Comparison of ENCODE assay signal across 9 mouse cellular contexts in the genomic region with DNA sequence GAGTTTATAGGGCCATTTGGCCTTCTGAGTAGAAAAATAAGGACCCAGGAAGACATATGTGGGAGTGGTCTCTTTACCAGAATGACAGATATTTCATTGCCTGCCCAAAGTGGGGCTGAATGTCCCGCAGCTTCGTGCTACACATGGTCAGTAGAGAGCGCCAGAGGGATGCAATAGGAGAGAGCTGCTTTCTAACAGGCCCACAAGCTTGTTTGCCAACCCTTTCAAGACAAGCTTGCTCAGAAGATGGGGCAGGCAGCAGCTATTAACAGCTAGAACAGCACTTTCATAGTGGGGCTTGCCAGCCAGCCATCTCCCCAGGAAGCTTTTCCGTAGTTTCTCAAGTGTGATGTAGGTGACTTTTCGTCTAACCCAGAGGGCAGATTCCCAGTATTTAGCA. TPM values are rescaled to one million over a fixed set of nuclear protein-coding genes. Genes with fewer than 3 reads are reported as not detected.
A peak's percentile ranks its signal among the peaks of the same experiment; 100 is the strongest.
DNase-seq lines count a peak whose midpoint lies in the region; ATAC-seq and TF ChIP-seq lines count a peak whose summit lies in the region.
"Had no signal": no experiment of that assay in that cellular context is flagged by ENCODE, and none has a peak within 500 bp of the region (broad histone marks: within the 10 kb centered on the region; RNA-seq: fewer than 3 reads in every experiment).

No protein-coding gene starts in this region.

- no peak overlapping the region for H3K4me2 ChIP-seq in kidney, embryonic 16.5 days (replicated peaks; ENCODE audit: low read depth, low read length)

- H3K79me2 ChIP-seq in MEL (ENCODE audit: control insufficient read depth, insufficient read depth, low read length, poor library complexity): no peaks in the 10 kb centered on the region

- no peak for TF ChIP-seq POLR2A in MEL (IDR thresholded peaks at IDR 0.05; ENCODE audit: control insufficient read depth in 1 of 2, insufficient read depth in 1 of 2, low read depth in 1 of 2, low read length in 2 of 2, poor library complexity in 1 of 2)
- no peak for TF ChIP-seq POLR2A in cortical plate, adult 2 months (IDR thresholded peaks at IDR 0.05; ENCODE audit: extremely low read depth, insufficient read depth, low read length)

- no peaks in the 10 kb centered on the region for H3K27me3 ChIP-seq in MEL (ENCODE audit: control insufficient read depth in 1 of 2, insufficient read depth in 2 of 2, low read length in 2 of 2)
- H3K27me3 ChIP-seq in kidney, embryonic 16.5 days (ENCODE audit: insufficient read depth, low read length): no peaks in the 10 kb centered on the region

- no peaks in the 10 kb centered on the region for H3K4me1 ChIP-seq in MEL (ENCODE audit: control insufficient read depth in 1 of 2, insufficient read depth in 2 of 2, low read length in 2 of 2)
- no peaks in the 10 kb centered on the region for H3K4me1 ChIP-seq in cortical plate, adult 2 months (ENCODE audit: control insufficient read depth, insufficient read depth, low read length)
- H3K4me1 ChIP-seq in kidney, embryonic 16.5 days (ENCODE audit: insufficient read depth, low read length): no peaks in the 10 kb centered on the region

- H3K27ac ChIP-seq in layer of hippocampus, adult 2 months: no peak overlapping the region
- no peak overlapping the region for H3K27ac ChIP-seq in MEL (ENCODE audit: control insufficient read depth, low read depth, low read length)
- H3K27ac ChIP-seq in cortical plate, adult 2 months (ENCODE audit: insufficient read depth, low read length): no peak overlapping the region
- H3K27ac ChIP-seq in kidney, embryonic 16.5 days (ENCODE audit: low read length): no peak overlapping the region

- 10% methylated on average over 5 of the region's 5 CpGs for WGBS in kidney, embryonic 16.5 days

- peak; percentile 68 for TF ChIP-seq CTCF in layer of hippocampus, adult 2 months (conservative IDR thresholded peaks at IDR 0.05)
- peak in 2 of 3 experiments; percentile 26 to 27; a peak in 3 of 6 replicates for TF ChIP-seq CTCF in MEL (IDR thresholded peaks at IDR 0.05 in 2 of 3, conservative IDR thresholded peaks at IDR 0.05 in 1 of 3; ENCODE audit: control insufficient read depth in 1 of 3, insufficient read depth in 1 of 3, low read depth in 2 of 3, low read length in 3 of 3, poor library complexity in 1 of 3, severe bottlenecking in 1 of 3)
- TF ChIP-seq CTCF in cortical plate, adult 2 months (IDR thresholded peaks at IDR 0.05; ENCODE audit: extremely low read depth, insufficient read depth, low read length): peak; percentile 63

- no peak for DNase-seq in layer of hippocampus, adult 2 months (ENCODE audit: low spot score in 2 of 2)
- DNase-seq in layer of hippocampus, adult 18-20 months (ENCODE audit: low spot score in 2 of 2): no peak
- peak; percentile 10 for DNase-seq in MEL (ENCODE audit: low read depth, low spot score)
- peak; percentile 69 for DNase-seq in retina, embryonic 14.5 days (ENCODE audit: low spot score)
- no peak for DNase-seq in thymus, postnatal 4 days

- TF ChIP-seq RAD21 in MEL (IDR thresholded peaks at IDR 0.05; ENCODE audit: low read depth, low read length): no peak; the same call in 1 of the 2 replicates

- H3K9ac ChIP-seq in MEL (ENCODE audit: control insufficient read depth, low read depth, low read length, poor library complexity, severe bottlenecking): no peak overlapping the region
- no peak overlapping the region for H3K9ac ChIP-seq in kidney, embryonic 16.5 days (replicated peaks; ENCODE audit: low read length)

- no peaks in the 10 kb centered on the region for H3K9me3 ChIP-seq in MEL (replicated peaks; ENCODE audit: insufficient read depth, low read length)
- H3K9me3 ChIP-seq in kidney, embryonic 16.5 days (ENCODE audit: low read length): no peaks in the 10 kb centered on the region

- TF ChIP-seq EP300 in MEL (IDR thresholded peaks at IDR 0.05; ENCODE audit: low read depth in 1 of 2, low read length in 2 of 2): no peak

- ATAC-seq in kidney, embryonic 16.5 days (ENCODE audit: low FRiP score, low TSS enrichment): peak; percentile 73; the same call in 1 of the 2 replicates

- no peak overlapping the region for H3K4me3 ChIP-seq in layer of hippocampus, adult 2 months
- no peak overlapping the region for H3K4me3 ChIP-seq in MEL (ENCODE audit: control insufficient read depth in 1 of 2, insufficient read depth in 1 of 2, low read depth in 2 of 2, low read length in 2 of 2)
- H3K4me3 ChIP-seq in cortical plate, adult 2 months (ENCODE audit: insufficient read depth, low read length): no peak overlapping the region
- no peak overlapping the region for H3K4me3 ChIP-seq in kidney, embryonic 16.5 days (ENCODE audit: low read length)

- H3K36me3 ChIP-seq in MEL (ENCODE audit: control insufficient read depth in 1 of 2, insufficient read depth in 2 of 2, low read length in 2 of 2): no peaks in the 10 kb centered on the region
- no peaks in the 10 kb centered on the region for H3K36me3 ChIP-seq in kidney, embryonic 16.5 days (ENCODE audit: insufficient read depth, low read length)

TF ChIP-seq in MEL, 35 proteins besides CTCF, POLR2A, EP300 and RAD21:
- no peak for TF ChIP-seq MYC (IDR thresholded peaks at IDR 0.05; ENCODE audit: low read depth, low read length)
- no peak for TF ChIP-seq CHD1 (IDR thresholded peaks at IDR 0.05; ENCODE audit: low read depth, low read length)
- no peak for TF ChIP-seq POLR2AphosphoS5 (IDR thresholded peaks at IDR 0.05; ENCODE audit: borderline replicate concordance, low read depth, low read length)
- no peak for TF ChIP-seq TAL1 (IDR thresholded peaks at IDR 0.05; ENCODE audit: low read length)
- TF ChIP-seq ETS1 (IDR thresholded peaks at IDR 0.05; ENCODE audit: low read depth, low read length): no peak
- TF ChIP-seq MAX (IDR thresholded peaks at IDR 0.05; ENCODE audit: low read length): no peak
- TF ChIP-seq NRF1 (IDR thresholded peaks at IDR 0.05; ENCODE audit: insufficient read depth, low read depth, low read length, poor library complexity, severe bottlenecking): no peak
- no peak for TF ChIP-seq ZKSCAN1 (IDR thresholded peaks at IDR 0.05; ENCODE audit: low read depth, low read length)
- TF ChIP-seq NELFE (IDR thresholded peaks at IDR 0.05; ENCODE audit: low read depth, low read length): no peak
- TF ChIP-seq HCFC1 (IDR thresholded peaks at IDR 0.05; ENCODE audit: low read depth, low read length): no peak
- no peak for TF ChIP-seq ELF1 (IDR thresholded peaks at IDR 0.05; ENCODE audit: low read depth, low read length)
- TF ChIP-seq TBP (IDR thresholded peaks at IDR 0.05; ENCODE audit: low read depth, low read length): no peak
- no peak for TF ChIP-seq MEF2A (IDR thresholded peaks at IDR 0.05; ENCODE audit: extremely low read depth, insufficient replicate concordance, low read depth, low read length, poor library complexity, severe bottlenecking)

RNA-seq across cellular contexts. Expression of a gene that starts 42.0 kb away (rescaled TPM):
- not detected for total RNA-seq in layer of hippocampus, adult 2 months (2021)
- not detected for total RNA-seq in layer of hippocampus, adult 18-20 months (2021)
- not detected in 2 replicates for total RNA-seq in MEL (2012; rRNA removed)
- not detected for polyA plus RNA-seq in MEL (2012; ENCODE audit: insufficient read depth in 1 of 2, insufficient read length in 2 of 2, low read depth in 1 of 2, low replicate concordance in 2 of 2, missing spikeins in 1 of 2)
- 0.08 TPM in 1 of 2 replicates, not detected in the other for polyA plus RNA-seq in cortical plate, adult 2 months (2012; rRNA removed)
- 357 and 367 TPM in 2 replicates for polyA plus RNA-seq in kidney, embryonic 16.5 days (2015; fragmentation: Nextera tagmentation; extraction: Ambion mirVana)
- total RNA-seq: common myeloid progenitor, adult 5-6 weeks; layer of hippocampus, postnatal 25 days had no signal

RNA-seq across cellular contexts. Expression of a gene that starts 46.2 kb away (rescaled TPM):
- total RNA-seq in layer of hippocampus, adult 2 months (2021): 10 to 100 TPM; 59.8 to 62.4 TPM
- total RNA-seq in layer of hippocampus, adult 18-20 months (2021): 10 to 100 TPM; 63.9 to 66.5 TPM
- total RNA-seq in MEL (2012; rRNA removed): 36.6 and 47.1 TPM in 2 replicates
- polyA plus RNA-seq in MEL (2012; ENCODE audit: insufficient read depth in 1 of 2, insufficient read length in 2 of 2, low read depth in 1 of 2, low replicate concordance in 2 of 2, missing spikeins in 1 of 2): 10 to 100 TPM in 1 of 2 experiments, not detected in 1; 41.8 TPM
- 43.7 and 48.0 TPM in 2 replicates for polyA plus RNA-seq in cortical plate, adult 2 months (2012; rRNA removed)
- polyA plus RNA-seq in kidney, embryonic 16.5 days (2015; fragmentation: Nextera tagmentation; extraction: Ambion mirVana): 62.7 and 67.0 TPM in 2 replicates

Comparison
In these comparisons a context has a peak if more than half of its experiments do, and no peak if none do; other contexts are left out.
1. DNase-seq: peak in MEL (single experiment) and retina, embryonic 14.5 days (single experiment); none in layer of hippocampus, adult 2 months (0 of 2), layer of hippocampus, adult 18-20 months (0 of 2) and thymus, postnatal 4 days (single experiment).
2. Peak in every context shown above with its lines, with median percentiles within 50 percentile points of each other: CTCF ChIP-seq.